Mouse (Mus musculus): Measurements from ENCODE around the gene Dusp23. TPM values are rescaled to one million over a fixed set of nuclear protein-coding genes. Genes with fewer than 3 reads are reported as not detected.

The Dusp23 gene
- polyA plus RNA-seq (2014; fragmentation: Illumina TruSeq; extraction: RNeasy Lipid Tissue Mini Kit (QIAGEN cat#74804); ENCODE audit: insufficient read depth, low read depth, low replicate concordance) = 19.8 TPM

GRCm38 (mm10) chr1:172632451-172633326, at the start of gene Dusp23:
Gene Dusp23, minus strand, starts transcription at chr1:172632962.

DNA sequence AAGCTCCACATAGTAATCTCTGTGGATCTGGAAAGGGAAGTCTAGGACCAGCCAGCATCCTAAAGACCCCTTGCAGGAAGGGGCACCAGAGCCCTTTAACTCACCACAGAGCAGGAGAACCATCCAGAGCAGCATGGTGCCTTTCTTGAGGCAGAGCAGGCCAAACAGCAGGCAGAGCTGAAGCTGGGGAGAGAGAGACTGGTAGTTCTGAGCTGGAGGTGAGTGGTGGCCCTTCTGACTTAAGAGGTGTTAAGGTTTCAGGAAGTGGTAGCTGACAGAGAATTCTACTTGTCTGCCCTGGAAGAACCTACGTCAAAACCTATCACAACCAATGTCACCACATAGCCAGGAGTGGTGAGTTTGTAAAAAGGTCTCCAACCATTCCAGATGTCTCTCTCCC, 30.4 kb downstream of the Dusp23 start, which contains the start of gene Fcrl6:
Fcrl6 (minus strand) TSS at position 226 of the 400 bp plus-strand sequence.

DNA sequence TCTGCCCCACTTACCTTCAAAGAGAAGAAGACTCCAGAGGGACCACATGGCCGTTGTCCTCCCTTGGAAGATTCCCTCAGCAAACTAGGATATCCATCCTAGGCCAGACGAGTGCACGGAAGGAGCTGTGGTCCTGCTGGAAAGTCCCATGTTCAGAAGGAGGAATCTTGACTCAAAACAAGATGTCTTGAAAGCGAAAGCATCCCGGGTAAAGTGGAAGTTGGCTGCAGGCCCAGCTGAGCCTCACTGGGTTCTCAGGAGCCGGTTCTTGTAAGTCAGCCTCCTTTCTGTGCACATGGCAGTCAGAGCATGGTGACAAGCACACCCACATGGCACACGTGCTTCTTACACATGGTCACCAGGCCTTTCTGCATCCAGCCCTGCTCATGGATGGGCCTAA, 42.4 kb downstream of the Dusp23 start, which contains the start of gene Slamf8:
Slamf8 (minus strand) TSS at position 184 of the 400 bp plus-strand sequence.

Other genes starting within 250 kb of the Dusp23 start
- gene Slamf9, start 157.6 kb downstream of the Dusp23 start, polyA plus RNA-seq (2014; fragmentation: Illumina TruSeq; extraction: RNeasy Lipid Tissue Mini Kit (QIAGEN cat#74804); ENCODE audit: insufficient read depth, low read depth, low replicate concordance) = 16.0 TPM
- 2.1 TPM for gene Igsf9, start 151.2 kb downstream of the Dusp23 start, polyA plus RNA-seq (2014; fragmentation: Illumina TruSeq; extraction: RNeasy Lipid Tissue Mini Kit (QIAGEN cat#74804); ENCODE audit: insufficient read depth, low read depth, low replicate concordance)
- gene Tagln2, start 132.9 kb downstream of the Dusp23 start, polyA plus RNA-seq (2014; fragmentation: Illumina TruSeq; extraction: RNeasy Lipid Tissue Mini Kit (QIAGEN cat#74804); ENCODE audit: insufficient read depth, low read depth, low replicate concordance) = 544 TPM
- 9.2 TPM for gene Cfap45, start 112.2 kb downstream of the Dusp23 start, polyA plus RNA-seq (2014; fragmentation: Illumina TruSeq; extraction: RNeasy Lipid Tissue Mini Kit (QIAGEN cat#74804); ENCODE audit: insufficient read depth, low read depth, low replicate concordance)
- 0.12 TPM for gene Vsig8, start 77.0 kb downstream of the Dusp23 start, polyA plus RNA-seq (2014; fragmentation: Illumina TruSeq; extraction: RNeasy Lipid Tissue Mini Kit (QIAGEN cat#74804); ENCODE audit: insufficient read depth, low read depth, low replicate concordance)
- 2.3 TPM for gene Slamf8, start 42.4 kb downstream of the Dusp23 start, polyA plus RNA-seq (2014; fragmentation: Illumina TruSeq; extraction: RNeasy Lipid Tissue Mini Kit (QIAGEN cat#74804); ENCODE audit: insufficient read depth, low read depth, low replicate concordance)
- gene Fcrl6, start 30.4 kb downstream of the Dusp23 start, polyA plus RNA-seq (2014; fragmentation: Illumina TruSeq; extraction: RNeasy Lipid Tissue Mini Kit (QIAGEN cat#74804); ENCODE audit: insufficient read depth, low read depth, low replicate concordance) = not detected
- gene Crp, start 65.1 kb upstream of the Dusp23 start, polyA plus RNA-seq (2014; fragmentation: Illumina TruSeq; extraction: RNeasy Lipid Tissue Mini Kit (QIAGEN cat#74804); ENCODE audit: insufficient read depth, low read depth, low replicate concordance) = not detected